Mouse (Mus musculus): ENCODE measurements around the gene Macc1. TPM values are rescaled to one million over a fixed set of nuclear protein-coding genes. Genes with fewer than 3 reads are reported as not detected.

Gene Macc1
- 0.26 TPM for polyA plus RNA-seq (2014; fragmentation: Illumina TruSeq; extraction: RNeasy Lipid Tissue Mini Kit (QIAGEN cat#74804); ENCODE audit: low read depth, low replicate concordance)

DNA sequence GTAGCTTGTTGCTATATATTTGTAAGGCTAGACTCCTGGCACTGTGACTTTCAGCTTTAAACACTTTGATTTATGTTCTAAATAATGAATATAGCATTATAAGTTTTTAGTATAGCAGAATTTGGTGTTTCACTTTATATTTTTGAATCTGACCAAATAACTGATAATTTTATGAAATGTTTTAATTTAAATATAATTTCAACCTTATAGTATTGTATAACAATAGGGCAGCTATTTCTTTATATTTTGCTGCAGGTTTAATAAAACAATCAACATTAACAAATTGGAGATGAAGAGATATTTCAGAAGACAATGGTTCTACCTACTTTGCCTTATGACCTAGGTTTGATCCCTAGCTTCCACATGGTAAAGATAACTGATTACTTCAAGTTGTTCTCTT is at the start of gene Macc1:
TSS of gene Macc1 (plus strand) at position 301 of the 400 bp plus-strand sequence.

Other genes with a start within 250 kb of the Macc1 start
- 0.53 TPM for gene Itgb8, start 75.5 kb upstream of the Macc1 start, polyA plus RNA-seq (2014; fragmentation: Illumina TruSeq; extraction: RNeasy Lipid Tissue Mini Kit (QIAGEN cat#74804); ENCODE audit: low read depth, low replicate concordance)

All from liver, adult 10 weeks (tissue).